Mouse (Mus musculus) lung, adult 2 months (tissue): ENCODE measurements around the gene Dpysl5. TPM values are rescaled to one million over a fixed set of nuclear protein-coding genes. Genes with fewer than 3 reads are reported as not detected.
"Not testable (repeated sequence)": the region's sequence is repeated elsewhere in the genome, so short reads cannot be mapped to it uniquely, and the experiment has no call there.

Source experiments
- DNase-seq: peaks from one replicate; pipeline ENCODE4 v3.0.0; 2022
- H3K4me1 ChIP-seq: fragments of 200-500 bp; 2 replicates; pipeline ENCODE4 v1.6.1; 2011; ENCODE audit warnings: low read length; ENCODE audit not compliant: control insufficient read depth, insufficient read depth
- H3K4me3 ChIP-seq: fragments of 200-500 bp; replicated peaks from 2 replicates; pipeline ENCODE3; 2011; ENCODE audit warnings: low read depth, mild to moderate bottlenecking, control low read depth, low read length; ENCODE audit errors: extremely low read depth
- CTCF ChIP-seq: fragments of 200-500 bp; IDR thresholded peaks from 2 replicates; pipeline ENCODE4 v1.5.1; 2011; ENCODE audit warnings: mild to moderate bottlenecking, low read length, control low read depth; ENCODE audit not compliant: insufficient read depth
- POLR2A ChIP-seq: fragments of 200-500 bp; IDR thresholded peaks from 2 replicates; pipeline ENCODE4 v1.6.1; 2011; ENCODE audit warnings: low read depth, mild to moderate bottlenecking, control low read depth, low read length, borderline replicate concordance; ENCODE audit errors: extremely low read depth
- WGBS: fragments of 180-500 bp; shearing (Covaris S2); methylation state at CpG from one replicate; pipeline ENCODE4 v1.1.7; 2018; 5-methylcytosine and 5-hydroxymethylcytosine counted together
- polyA plus RNA-seq: library from polyadenylated mRNA; depleted of rRNA; stranded (reverse); fragments of >200 nt; gene quantifications from 2 replicates; pipeline ENCODE4 v1.2.3, GENCODE M21; 2012

The Dpysl5 gene
- polyA plus RNA-seq, 1 experiment: 5.6 TPM

- Histone ChIP-seq H3K4me3 (no peak overlapping the region), H3K4me1 (no peaks in the 10 kb centered on the region)
- 70% methylated on average over 7 of the region's 7 CpGs for WGBS
- no peak for TF ChIP-seq POLR2A
- TF ChIP-seq CTCF: no peak
- DNase-seq: no peak
Observed at GRCm38 (mm10) chr5:30674001-30674400, 37.4 kb upstream of the Dpysl5 start.

- 82% methylated on average over 7 of the region's 7 CpGs for WGBS
- no peaks in the 10 kb centered on the region for H3K4me1 ChIP-seq
- H3K4me3 ChIP-seq: no peak overlapping the region
- DNase-seq: no peak
- no peak for TF ChIP-seq CTCF
- no peak for TF ChIP-seq POLR2A
Observed at GRCm38 (mm10) chr5:30676800-30677199, 34.6 kb upstream of the Dpysl5 start.

DNA sequence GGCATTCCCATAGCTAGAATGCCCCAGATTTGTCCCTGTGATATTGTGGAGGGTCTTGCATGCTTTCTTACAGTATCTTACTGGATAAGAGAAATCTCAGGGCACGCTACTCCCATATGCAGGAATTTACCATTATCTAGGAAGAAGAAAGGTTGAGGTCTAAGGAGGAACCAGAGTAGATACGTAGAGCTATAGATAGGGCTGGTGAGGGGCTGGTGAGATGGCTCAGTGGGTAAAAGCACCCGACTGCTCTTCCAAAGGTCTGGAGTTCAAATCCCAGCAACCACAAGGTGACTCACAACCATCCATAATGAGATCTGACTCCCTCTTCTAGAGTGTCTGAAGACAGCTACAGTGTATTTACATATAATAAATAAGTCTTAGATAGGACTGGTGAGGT lies 33.3 kb upstream of the Dpysl5 start:
- 97% methylated on average over 3 of the region's 3 CpGs for WGBS
- not testable (repeated sequence) for H3K4me1 ChIP-seq, DNase-seq, H3K4me3 ChIP-seq

DNA sequence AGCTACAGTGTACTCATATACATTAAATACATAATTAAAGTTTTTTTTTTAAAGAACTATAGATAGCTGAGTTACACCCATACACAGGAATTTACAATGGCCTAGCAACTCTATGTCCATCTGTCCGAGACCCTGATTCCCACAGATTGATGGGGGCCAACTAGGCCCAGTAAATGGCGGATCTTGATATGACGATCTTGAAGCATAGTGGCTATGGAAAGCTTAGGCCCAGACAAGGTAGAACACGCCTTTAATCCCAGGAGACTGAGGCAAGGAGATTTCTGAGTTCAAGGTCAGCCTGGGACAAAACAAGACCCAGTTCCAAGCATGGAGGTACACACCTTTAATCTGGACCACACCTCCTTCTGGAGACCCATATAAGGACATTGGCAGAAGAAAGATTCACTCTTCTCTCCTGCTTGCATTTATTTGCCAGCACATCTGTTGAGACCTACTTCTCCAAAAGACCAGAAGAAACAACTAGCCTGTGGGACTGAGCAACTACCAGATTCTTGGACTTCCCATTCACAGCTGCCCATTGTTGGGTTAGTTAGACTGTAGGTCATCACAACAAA lies 32.6 kb upstream of the Dpysl5 start:
- WGBS: over 99% methylated on average over 4 of the region's 4 CpGs
- H3K4me3 ChIP-seq: no peak overlapping the region
- H3K4me1 ChIP-seq: no peaks in the 10 kb centered on the region
- no peak for DNase-seq
- TF ChIP-seq CTCF (no peak), POLR2A (no peak)

DNA sequence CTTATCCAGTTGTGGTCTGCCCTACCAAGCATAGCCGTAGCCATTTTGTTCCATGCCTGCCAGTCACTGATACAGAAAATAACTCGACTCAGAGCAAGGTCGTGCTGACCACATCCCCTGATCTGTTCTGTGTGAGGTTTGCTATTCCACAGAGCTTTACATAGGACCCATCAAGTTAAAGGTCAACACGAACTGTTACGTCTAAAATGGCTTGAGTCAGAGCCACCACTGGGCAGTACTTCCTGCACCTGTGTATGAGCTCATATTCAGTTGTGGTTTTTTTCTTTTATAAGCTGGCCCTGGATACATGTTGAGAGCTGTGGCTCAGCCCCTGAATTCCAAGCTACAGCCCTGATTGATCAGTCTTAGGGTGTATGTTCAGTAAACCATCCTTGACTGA lies 31.8 kb upstream of the Dpysl5 start:
- 78% methylated on average over 5 of the region's 5 CpGs for WGBS
- no peak overlapping the region for H3K4me3 ChIP-seq
- DNase-seq: no peak
- no peaks in the 10 kb centered on the region for H3K4me1 ChIP-seq
- TF ChIP-seq POLR2A (no peak), CTCF (no peak)

- DNase-seq: no peak
- Histone ChIP-seq H3K4me1 (no peaks in the 10 kb centered on the region), H3K4me3 (no peak overlapping the region)
- TF ChIP-seq CTCF (no peak), POLR2A (no peak)
- WGBS: 88% methylated on average over 5 of the region's 5 CpGs
Observed at GRCm38 (mm10) chr5:30681970-30682369, 29.4 kb upstream of the Dpysl5 start.

DNA sequence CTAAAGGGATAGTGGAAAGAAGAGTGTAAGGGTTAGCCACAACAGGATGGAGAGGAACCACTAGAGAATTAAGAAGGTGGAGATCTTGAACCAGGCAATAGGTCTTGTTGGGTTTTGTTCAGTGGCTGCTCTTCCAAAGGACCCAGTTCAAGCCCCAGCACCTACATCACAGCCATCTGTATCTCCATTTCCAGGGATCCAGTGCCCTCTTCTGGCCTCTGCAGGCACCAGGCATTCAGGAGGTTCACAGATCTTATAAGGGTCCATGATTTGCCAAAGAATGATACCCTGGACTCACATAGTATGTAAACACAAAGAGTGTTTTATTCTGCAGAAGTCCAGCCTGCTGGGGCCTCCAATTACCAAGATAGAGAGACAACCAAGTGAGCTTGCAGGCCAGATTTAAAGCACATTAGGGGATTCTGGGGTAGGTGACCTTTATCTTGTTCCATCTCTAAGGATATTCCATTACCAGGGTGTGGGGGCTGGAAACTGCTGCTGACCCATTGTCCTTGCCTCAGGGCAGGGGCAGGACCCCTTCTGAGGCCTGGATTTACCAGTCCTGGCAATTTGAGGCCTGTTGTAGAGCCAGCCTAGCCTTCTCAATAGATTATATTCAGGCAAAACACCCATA lies 28.3 kb upstream of the Dpysl5 start:
- H3K4me3 ChIP-seq: no peak overlapping the region
- peak; percentile 57 for TF ChIP-seq CTCF
- TF ChIP-seq POLR2A: no peak
- H3K4me1 ChIP-seq: no peaks in the 10 kb centered on the region
- DNase-seq: no peak

- no peaks in the 10 kb centered on the region for H3K4me1 ChIP-seq
- no peak for DNase-seq
- no peak overlapping the region for H3K4me3 ChIP-seq
- WGBS: 69% methylated on average over 3 of the region's 3 CpGs
- TF ChIP-seq CTCF (no peak), POLR2A (no peak)
Observed at GRCm38 (mm10) chr5:30683993-30684392, 27.4 kb upstream of the Dpysl5 start.

GRCm38 (mm10) chr5:30686781-30687180 lies 24.6 kb upstream of the Dpysl5 start:
- DNase-seq: no peak
- WGBS: 58% methylated on average over 3 of the region's 3 CpGs

DNA sequence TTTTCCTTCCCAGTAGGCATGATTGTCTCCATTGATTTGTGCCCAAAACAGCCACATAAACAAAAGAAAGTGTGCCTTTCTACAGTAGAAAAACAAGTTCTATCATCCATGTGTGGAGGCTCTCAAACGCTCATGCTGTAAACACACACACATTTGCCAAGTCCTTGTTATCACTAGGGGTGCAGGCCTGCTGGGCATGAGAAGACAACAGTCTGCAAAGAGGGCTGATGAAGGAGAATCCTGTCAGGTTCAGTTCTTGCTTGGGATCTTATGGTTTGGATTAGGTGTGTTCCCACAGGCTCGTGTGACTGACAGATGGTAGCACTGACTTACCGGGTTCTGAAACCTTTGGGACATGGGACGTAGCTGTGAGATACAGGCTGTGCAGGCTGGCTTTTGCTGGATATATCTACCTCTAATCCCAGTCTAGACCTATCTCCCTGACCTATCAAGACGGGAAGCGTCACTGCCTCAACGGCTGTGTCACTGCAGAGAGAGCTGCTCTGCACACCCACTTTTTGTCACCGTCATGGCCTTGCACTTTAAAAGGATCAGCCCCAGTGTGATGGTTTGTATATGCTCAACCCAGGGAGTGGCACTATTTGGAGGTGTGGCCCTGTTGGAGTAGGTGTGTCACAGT lies 10.9 kb upstream of the Dpysl5 start:
- no peak for DNase-seq
- Histone ChIP-seq H3K4me1 (no peaks in the 10 kb centered on the region), H3K4me3 (no peak overlapping the region)
- WGBS: 68% methylated on average over 8 of the region's 8 CpGs
- TF ChIP-seq CTCF (no peak), POLR2A (no peak)

More at GRCm38 (mm10) chr5:30686781-30687180, 24.6 kb upstream of the Dpysl5 start:
- Histone ChIP-seq H3K4me1 (no peaks in the 10 kb centered on the region), H3K4me3 (no peak overlapping the region)
- TF ChIP-seq CTCF (peak; percentile 45; the same call in 1 of the 2 replicates), POLR2A (no peak)

DNA sequence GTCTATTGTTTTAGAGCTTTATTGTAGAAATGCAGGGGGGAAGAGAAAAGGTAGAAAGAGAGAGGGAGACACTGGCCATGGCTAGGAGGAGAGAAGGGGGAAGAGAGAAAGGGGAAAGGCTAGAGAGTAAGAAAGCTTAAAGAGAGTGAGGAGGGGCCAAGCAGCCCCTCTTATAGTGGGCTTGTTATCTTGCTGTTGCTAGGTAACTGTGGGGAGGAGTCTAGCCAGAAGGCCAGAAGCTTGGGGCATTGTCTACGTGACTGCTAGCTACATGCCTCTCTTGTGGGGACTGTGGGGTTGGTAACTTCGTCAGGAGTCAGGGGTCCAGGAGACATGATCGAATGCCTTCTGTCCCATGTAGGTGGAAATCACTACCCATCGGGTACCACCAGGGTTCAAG lies 10.0 kb upstream of the Dpysl5 start:
- 50% methylated on average over 4 of the region's 4 CpGs for WGBS
- not testable (repeated sequence) for DNase-seq, H3K4me1 ChIP-seq, H3K4me3 ChIP-seq
